Mouse (Mus musculus) ES-E14 (cell line): ENCODE measurements around the gene Prkar2b. TPM values are rescaled to one million over a fixed set of nuclear protein-coding genes. Genes with fewer than 3 reads are reported as not detected.

Experiments used
- DNase-seq: peaks from one replicate; pipeline ENCODE4 v3.0.0-alpha.2; 2013; ENCODE audit warnings: low read depth, low spot score
- H3K27ac ChIP-seq: 2 replicates; pipeline ENCODE4 v1.5.1; 2012; ENCODE audit warnings: low read depth, mild to moderate bottlenecking, low read length, moderate library complexity, mixed read lengths; ENCODE audit not compliant: poor library complexity, insufficient read depth, severe bottlenecking
- H3K36me3 ChIP-seq: 2 replicates; pipeline ENCODE4 v1.6.1; 2012; ENCODE audit warnings: mild to moderate bottlenecking, low read length, moderate library complexity, mixed read lengths; ENCODE audit not compliant: control insufficient read depth, poor library complexity, insufficient read depth, severe bottlenecking
- H3K4me1 ChIP-seq, 2 experiments: fragments of 150-350 bp in 1 of 2; sonication (generic) in 1 of 2; 2 replicates each; pipeline ENCODE4 v1.6.1; 2012; ENCODE audit warnings: low read length in 2 of 2, mild to moderate bottlenecking in 1 of 2, mixed read lengths in 1 of 2; ENCODE audit not compliant: control insufficient read depth in 2 of 2, insufficient read depth in 2 of 2, poor library complexity in 1 of 2
- H3K4me3 ChIP-seq, 2 experiments: fragments of 150-350 bp in 1 of 2; sonication (generic) in 1 of 2; 2 replicates each; pipeline ENCODE4 v1.5.1; 2012; ENCODE audit warnings: low read length in 2 of 2, low read depth in 1 of 2, mild to moderate bottlenecking in 1 of 2, mixed read lengths in 1 of 2; ENCODE audit not compliant: insufficient read depth in 1 of 2, poor library complexity in 1 of 2, severe bottlenecking in 1 of 2
- H3K9ac ChIP-seq: 2 replicates; pipeline ENCODE4 v1.6.1; 2012; ENCODE audit warnings: low read depth, mild to moderate bottlenecking, low read length, mixed read lengths; ENCODE audit not compliant: poor library complexity, insufficient read depth, severe bottlenecking
- H3K9me3 ChIP-seq: fragments of 150-350 bp; sonication (generic); 2 replicates; pipeline ENCODE4 v1.6.1; 2012; ENCODE audit warnings: low read depth, mild to moderate bottlenecking, low read length; ENCODE audit not compliant: control insufficient read depth, insufficient read depth
- CHD2 ChIP-seq: IDR thresholded peaks from 2 replicates; pipeline ENCODE4 v1.6.1; 2014; ENCODE audit warnings: mild to moderate bottlenecking, low read depth, low read length, inconsistent platforms
- HCFC1 ChIP-seq: IDR thresholded peaks from 2 replicates; pipeline ENCODE4 v1.6.1; 2012; ENCODE audit warnings: low read length, inconsistent platforms, borderline replicate concordance; ENCODE audit not compliant: insufficient read depth
- MAFK ChIP-seq: IDR thresholded peaks from 2 replicates; pipeline ENCODE4 v1.6.1; 2014; ENCODE audit warnings: mild to moderate bottlenecking, low read depth, low read length, inconsistent platforms; ENCODE audit not compliant: insufficient read depth
- ZC3H11A ChIP-seq: IDR thresholded peaks from 2 replicates; pipeline ENCODE4 v1.6.1; 2012; ENCODE audit warnings: low read depth, mild to moderate bottlenecking, inconsistent platforms, low read length, borderline replicate concordance
- ZNF384 ChIP-seq: IDR thresholded peaks from 2 replicates; pipeline ENCODE4 v1.6.1; 2012; ENCODE audit warnings: low read depth, low read length, inconsistent platforms
- in situ Hi-C, 2 experiments: fragments of 600-800 bp; cut with MboI; formaldehyde crosslinking; loops; one replicate each; pipeline ENCODE4 v1.15.1; 2025; ENCODE audit warnings: low sequenced_read_pairs in 2 of 2, inconsistent platforms in 1 of 2; ENCODE audit not compliant: unreplicated experiment in 2 of 2
- total RNA-seq: library from RNA; depleted of rRNA; stranded (reverse); fragments of 300-350 nt; gene quantifications from 2 replicates; pipeline ENCODE4 v1.2.3, GENCODE M21; 2012

Prkar2b gene
- total RNA-seq, 1 experiment, result 3.1 TPM

DNA sequence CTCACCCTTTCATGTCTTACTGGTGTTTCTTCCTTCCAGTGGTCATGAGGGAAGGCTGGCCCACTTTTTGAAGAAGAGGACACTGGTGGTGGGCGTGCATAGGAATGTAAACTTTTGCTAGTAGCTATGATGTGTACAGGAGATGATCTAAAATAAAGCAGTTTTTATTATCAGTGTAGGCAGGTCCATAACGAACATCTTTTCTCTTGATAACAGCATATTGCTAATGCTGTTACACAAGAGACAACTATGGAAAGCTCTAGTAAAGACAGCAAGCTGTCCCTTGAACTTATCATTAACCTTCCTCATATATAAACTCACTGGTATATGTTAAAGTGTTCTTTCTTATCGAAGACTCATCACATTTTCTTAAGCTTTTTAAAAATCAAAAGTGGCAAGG, 123.5 kb downstream of the Prkar2b start:
- peaks cover 5% of the 10 kb centered on the region for H3K36me3 ChIP-seq
- H3K9ac ChIP-seq, result no peak overlapping the region
- in situ Hi-C loops, result loop anchor here (10.0 to 25.0 kb wide), 3 partner anchors 425 to 900 kb away; no protein-coding TSS in a partner anchor
- H3K9me3 ChIP-seq, result no peaks in the 10 kb centered on the region
- TF ChIP-seq MAFK (no peak), CHD2 (no peak), ZNF384 (no peak), HCFC1 (no peak), ZC3H11A (no peak)
- H3K4me1 ChIP-seq, result peaks cover 2 to 8% of the 10 kb centered on the region in 2 experiments; a peak in 2 of 4 replicates
- DNase-seq, result no peak
- no peak overlapping the region for H3K27ac ChIP-seq
- H3K4me3 ChIP-seq, result no peak overlapping the region

DNA sequence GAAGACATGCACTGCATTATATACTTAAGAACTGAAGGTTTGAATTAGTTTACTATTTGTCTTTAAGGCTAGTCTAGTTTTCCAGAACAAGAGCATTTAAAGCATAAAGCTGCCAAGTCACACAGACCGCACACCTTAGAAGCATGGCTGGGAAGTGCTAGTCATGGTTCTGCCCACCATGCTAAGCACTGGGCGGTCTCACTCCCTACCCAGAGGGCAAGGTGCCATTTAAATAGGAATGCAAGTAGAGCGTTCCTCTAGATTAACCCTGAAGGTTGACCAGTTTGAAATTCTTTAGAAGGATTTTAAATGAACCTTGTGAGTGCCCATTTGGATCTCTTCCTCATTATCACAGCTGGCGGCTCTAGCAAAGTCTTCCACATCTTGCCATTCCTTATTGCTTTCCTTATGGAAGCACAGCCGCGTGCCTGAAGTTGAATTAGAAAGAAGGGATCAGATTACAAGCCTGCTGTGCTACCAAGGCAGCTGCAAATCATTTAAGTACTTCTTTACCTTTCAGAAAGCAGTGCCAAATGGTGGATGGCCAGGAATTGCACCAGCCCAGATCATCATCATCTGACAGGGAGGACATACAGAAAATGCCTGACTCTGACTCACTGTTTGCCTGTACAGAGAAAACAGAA, 124.3 kb downstream of the Prkar2b start:
- no peak overlapping the region for H3K9ac ChIP-seq
- peaks cover 5% of the 10 kb centered on the region for H3K36me3 ChIP-seq
- no peak overlapping the region for H3K4me3 ChIP-seq
- H3K4me1 ChIP-seq, result peaks cover 2 to 8% of the 10 kb centered on the region in 2 experiments; a peak in 2 of 4 replicates
- no peaks in the 10 kb centered on the region for H3K9me3 ChIP-seq
- in situ Hi-C loops, result loop anchor here (10.0 to 25.0 kb wide), 3 partner anchors 424 to 901 kb away; no protein-coding TSS in a partner anchor
- H3K27ac ChIP-seq, result no peak overlapping the region
- no peak for TF ChIP-seq ZC3H11A
- TF ChIP-seq MAFK, result no peak
- TF ChIP-seq HCFC1, result no peak
- TF ChIP-seq ZNF384, result no peak
- no peak for TF ChIP-seq CHD2
- no peak for DNase-seq

DNA sequence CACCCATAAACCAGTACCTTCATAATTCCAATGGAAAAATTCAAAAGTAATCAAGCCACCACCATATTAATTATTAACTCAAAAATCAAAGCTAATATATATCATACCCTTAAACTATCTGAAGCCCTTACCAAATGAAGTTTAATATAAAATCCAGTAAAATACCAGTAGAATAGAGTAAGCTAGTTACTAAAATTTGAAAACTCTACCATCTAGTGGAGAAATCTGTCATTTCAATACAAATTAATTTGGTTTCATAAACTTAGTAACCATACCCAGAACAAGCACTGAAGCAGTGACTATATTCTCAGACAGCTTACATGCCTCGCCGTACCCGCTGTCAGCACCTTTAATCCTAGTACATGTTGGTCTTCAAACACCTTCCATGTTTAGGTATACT, 129.3 kb downstream of the Prkar2b start:
- Histone ChIP-seq H3K27ac (no peak overlapping the region), H3K4me3 (no peak overlapping the region), H3K4me1 (peaks cover 2 to 5% of the 10 kb centered on the region in 2 experiments; a peak in 1 of 4 replicates), H3K9ac (no peak overlapping the region), H3K36me3 (peaks cover 7% of the 10 kb centered on the region), H3K9me3 (no peaks in the 10 kb centered on the region)
- no peak for DNase-seq
- in situ Hi-C loops, result loop anchor here (10.0 to 25.0 kb wide), 3 partner anchors 420 to 905 kb away; no protein-coding TSS in a partner anchor
- no peak for TF ChIP-seq ZC3H11A
- TF ChIP-seq ZNF384, result no peak
- no peak for TF ChIP-seq HCFC1
- no peak for TF ChIP-seq CHD2
- no peak for TF ChIP-seq MAFK

DNA sequence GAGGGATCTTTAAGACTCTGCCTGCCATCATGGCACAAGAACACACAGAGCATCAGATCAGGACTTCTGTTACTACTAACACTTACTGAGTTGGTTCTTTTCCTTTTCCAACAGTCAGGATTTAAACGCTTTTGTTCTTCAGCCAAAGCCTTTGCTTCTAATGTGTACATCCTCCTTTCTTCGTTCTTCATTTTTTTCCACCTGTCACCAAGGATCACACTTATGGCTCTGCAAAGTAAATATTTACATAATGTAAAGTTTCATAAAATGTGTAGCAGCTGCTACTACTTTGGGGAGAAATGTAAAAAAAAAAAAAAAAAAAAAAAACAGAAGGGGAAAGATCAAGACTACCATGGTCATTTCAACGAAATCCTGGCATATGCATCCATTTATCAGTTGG, 132.6 kb downstream of the Prkar2b start:
- TF ChIP-seq ZNF384, result no peak
- TF ChIP-seq ZC3H11A, result no peak
- TF ChIP-seq HCFC1, result no peak
- no peak for TF ChIP-seq MAFK
- no peak for TF ChIP-seq CHD2
- H3K9ac ChIP-seq, result no peak overlapping the region
- in situ Hi-C loops, result loop anchor here (25.0 kb wide), 2 partner anchors 416 to 909 kb away; no protein-coding TSS in a partner anchor
- H3K27ac ChIP-seq, result no peak overlapping the region
- peaks cover 0 to 3% of the 10 kb centered on the region in 2 experiments; a peak in 1 of 4 replicates for H3K4me1 ChIP-seq
- peaks cover 12% of the 10 kb centered on the region for H3K36me3 ChIP-seq
- no peak overlapping the region for H3K4me3 ChIP-seq
- DNase-seq, result no peak
- H3K9me3 ChIP-seq, result no peaks in the 10 kb centered on the region
